Mouse (Mus musculus) liver, postnatal 0 days (tissue): ENCODE measurements around the gene Amer3. TPM values are rescaled to one million over a fixed set of nuclear protein-coding genes. Genes with fewer than 3 reads are reported as not detected.
"Not testable (repeated sequence)": the region's sequence is repeated elsewhere in the genome, so short reads cannot be mapped to it uniquely, and the experiment has no call there.

Experiments used
- ATAC-seq: fragments of 200-750 bp; cut with Nextera tagmentation; 2 replicates; pipeline ENCODE4 v1.8.0; 2017; ENCODE audit warnings: mild to moderate bottlenecking, moderate library complexity
- DNase-seq: peaks from one replicate; pipeline ENCODE4 v3.0.0-alpha.2; 2016
- H3K27ac ChIP-seq: fragments of 300-500 bp; sonication (generic); 2 replicates; pipeline ENCODE4 v1.5.1; 2014; ENCODE audit warnings: antibody characterized with exemption, moderate library complexity, mild to moderate bottlenecking, low read depth
- H3K27me3 ChIP-seq: fragments of 300-500 bp; sonication (generic); 2 replicates; pipeline ENCODE4 v1.6.1; 2014; ENCODE audit warnings: low read length, control low read depth, mixed read lengths; ENCODE audit not compliant: insufficient read depth
- H3K36me3 ChIP-seq: fragments of 300-500 bp; sonication (generic); replicated peaks from 2 replicates; pipeline ENCODE4 v1.6.1; 2014; ENCODE audit warnings: mild to moderate bottlenecking, control low read depth, low read length, moderate library complexity, mixed read lengths; ENCODE audit not compliant: insufficient read depth
- H3K4me1 ChIP-seq: fragments of 300-500 bp; sonication (generic); 2 replicates; pipeline ENCODE4 v1.6.1; 2014; ENCODE audit warnings: antibody characterized with exemption, mild to moderate bottlenecking, control low read depth; ENCODE audit not compliant: insufficient read depth
- H3K4me2 ChIP-seq: fragments of 300-500 bp; sonication (generic); 2 replicates; pipeline ENCODE4 v1.6.1; 2014; ENCODE audit warnings: low read depth, mild to moderate bottlenecking, low read length, moderate library complexity, mixed read lengths
- H3K4me3 ChIP-seq: fragments of 300-500 bp; sonication (generic); 2 replicates; pipeline ENCODE4 v1.5.1; 2014; ENCODE audit warnings: low read depth, low read length
- H3K9ac ChIP-seq: fragments of 300-500 bp; sonication (generic); replicated peaks from 2 replicates; pipeline ENCODE4 v1.6.1; 2014; ENCODE audit warnings: mild to moderate bottlenecking, moderate library complexity
- H3K9me3 ChIP-seq: fragments of 300-500 bp; sonication (generic); 2 replicates; pipeline ENCODE4 v1.6.1; 2016; ENCODE audit warnings: mild to moderate bottlenecking, control low read depth, low read length, mixed read lengths
- CTCF ChIP-seq: sonication (generic); IDR thresholded peaks from 2 replicates; pipeline ENCODE4 v1.5.1; 2016; ENCODE audit warnings: antibody characterized with exemption, low read depth
- EP300 ChIP-seq: IDR thresholded peaks from 2 replicates; pipeline ENCODE4 v1.6.1; 2016; ENCODE audit warnings: antibody characterized with exemption, low read depth, mild to moderate bottlenecking
- WGBS: fragments of 180-500 bp; shearing (Covaris S2); extraction: QIAGEN DNeasy Blood & Tissue Kit; methylation state at CpG from one replicate; pipeline ENCODE4 v1.1.7; 2014; ENCODE audit not compliant: insufficient replicate concordance; 5-methylcytosine and 5-hydroxymethylcytosine counted together
- polyA plus RNA-seq: library from polyadenylated mRNA; unstranded; fragments of >200 nt; fragmentation: Nextera tagmentation; extraction: Ambion mirVana; gene quantifications from 2 replicates; pipeline ENCODE4 v1.2.1, GENCODE M21; 2015

The Amer3 gene
- not detected in 2 replicates for polyA plus RNA-seq

GRCm38 (mm10) chr1:34578851-34579781 is at the start of gene Amer3:
Gene Amer3 (plus strand): TSS chr1:34579657.
- no peaks in the 10 kb centered on the region for H3K9me3 ChIP-seq
- ATAC-seq = peak; percentile 40; the same call in 1 of the 2 replicates
- H3K4me1 ChIP-seq = peaks cover 9% of the 10 kb centered on the region
- WGBS = 0% methylated on average over 45 of the region's 53 CpGs
- no peak within 1 kb of the TSS for H3K9ac ChIP-seq
- peak; percentile 80 for DNase-seq
- peak within 1 kb of the TSS; percentile 27; the same call in 1 of the 2 replicates for H3K4me3 ChIP-seq
- H3K4me2 ChIP-seq = peak within 1 kb of the TSS; percentile 60
- no peak for TF ChIP-seq EP300
- TF ChIP-seq CTCF = no peak
- peaks cover 16% of the 10 kb centered on the region for H3K27me3 ChIP-seq
- H3K27ac ChIP-seq = no peak within 1 kb of the TSS
- H3K36me3 ChIP-seq = no peaks in the 10 kb centered on the region

DNA sequence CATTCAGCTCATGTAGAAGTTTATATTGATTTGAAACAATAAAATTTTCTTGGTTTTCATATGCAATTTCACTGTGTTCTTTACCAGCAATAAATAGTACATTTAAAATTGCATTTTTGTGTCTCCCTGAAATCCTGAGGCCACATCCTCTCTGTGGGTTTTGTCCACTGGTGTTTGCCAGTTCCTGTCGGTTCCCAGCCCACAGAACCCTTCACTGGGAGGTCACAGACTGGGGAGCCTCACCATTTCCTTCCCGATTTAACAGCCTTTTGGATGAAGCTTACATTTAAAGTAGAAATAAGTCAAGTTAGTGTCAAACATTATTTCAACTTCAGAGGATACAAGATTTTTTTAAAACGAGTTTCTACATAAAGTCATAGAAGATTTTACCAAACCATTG is 44.9 kb upstream of the Amer3 start:
- H3K36me3 ChIP-seq, H3K4me3 ChIP-seq, H3K4me1 ChIP-seq, DNase-seq, H3K4me2 ChIP-seq, H3K9ac ChIP-seq, H3K27ac ChIP-seq, H3K9me3 ChIP-seq, ATAC-seq: not testable (repeated sequence)
- peaks cover 23% of the 10 kb centered on the region for H3K27me3 ChIP-seq
- WGBS = 11% methylated on average over 3 of the region's 3 CpGs

DNA sequence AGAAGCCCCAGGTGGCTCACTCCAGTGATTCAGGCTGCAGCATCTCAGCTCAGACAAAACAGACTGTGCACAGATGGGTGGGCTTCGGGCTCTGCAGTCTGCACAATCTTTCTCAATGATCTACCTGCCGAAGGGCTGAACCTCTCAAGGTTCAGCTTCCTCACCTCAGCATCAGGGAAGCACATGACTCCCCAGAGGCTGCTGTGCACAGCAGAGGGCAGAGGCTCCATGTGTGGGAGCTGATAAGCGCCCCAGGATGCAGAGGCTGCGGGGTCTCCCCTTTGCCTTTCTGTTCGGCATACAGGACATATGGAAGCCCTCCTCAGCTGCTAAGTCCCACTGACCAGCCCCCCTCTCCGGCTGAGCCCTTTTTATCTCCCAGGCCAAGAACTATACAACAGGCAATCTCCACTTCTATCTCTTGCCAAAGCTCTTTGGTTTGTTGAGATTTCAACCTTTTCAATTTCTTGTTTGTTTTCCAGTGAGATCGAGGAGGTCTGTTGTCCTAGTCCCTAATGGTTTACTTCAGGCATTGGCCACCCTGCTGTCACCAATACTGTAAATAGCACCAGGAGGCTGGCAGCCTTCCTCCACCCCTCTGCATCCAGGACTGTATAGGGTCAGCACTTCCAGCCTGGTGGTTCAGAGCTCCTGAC is 44.3 kb upstream of the Amer3 start, which contains the start of gene Cfc1:
Gene Cfc1, plus strand, starts transcription at position 606 of the 656 bp plus-strand sequence.
- H3K27ac ChIP-seq, DNase-seq, H3K4me2 ChIP-seq, H3K4me3 ChIP-seq, ATAC-seq, H3K9ac ChIP-seq, H3K36me3 ChIP-seq, H3K4me1 ChIP-seq, H3K9me3 ChIP-seq: not testable (repeated sequence)
- H3K27me3 ChIP-seq = peaks cover 23% of the 10 kb centered on the region
- 12% methylated on average over 7 of the region's 7 CpGs for WGBS

DNA sequence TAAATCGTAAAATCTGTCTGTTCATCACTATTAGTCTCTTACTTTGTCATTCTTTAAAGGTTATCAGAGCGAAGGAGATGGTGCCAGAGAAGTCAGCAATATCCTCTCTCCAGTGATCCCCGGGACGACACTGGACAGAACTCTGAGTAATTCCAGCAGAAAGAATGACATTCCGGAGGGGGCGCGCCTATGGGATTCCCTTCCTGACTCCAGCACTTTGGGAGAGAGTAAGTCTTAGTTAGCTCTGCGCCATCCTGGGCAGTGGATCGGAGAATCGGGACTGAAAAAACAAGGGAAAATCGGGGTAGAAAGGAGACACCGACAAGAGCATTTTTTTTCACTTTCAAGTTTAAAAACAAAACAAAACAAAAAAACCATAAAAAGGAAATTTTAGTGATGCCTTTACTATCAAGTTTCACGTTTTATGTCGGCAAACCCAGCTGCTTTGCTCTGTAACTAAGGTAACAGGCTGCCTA is 43.1 kb upstream of the Amer3 start:
- 6% methylated on average over 14 of the region's 14 CpGs for WGBS
- Histone ChIP-seq H3K9me3 (no peaks in the 10 kb centered on the region), H3K27ac (no peak overlapping the region), H3K27me3 (peaks cover 23% of the 10 kb centered on the region), H3K36me3 (no peaks in the 10 kb centered on the region), H3K4me2 (no peak overlapping the region), H3K4me3 (no peak overlapping the region), H3K4me1 (peaks cover 2% of the 10 kb centered on the region; the same call in 1 of the 2 replicates), H3K9ac (no peak overlapping the region)
- DNase-seq = no peak
- TF ChIP-seq CTCF (no peak), EP300 (no peak)
- ATAC-seq = no peak

- no peak for TF ChIP-seq CTCF
- no peak for TF ChIP-seq EP300
- no peak for ATAC-seq
- H3K9me3 ChIP-seq = no peaks in the 10 kb centered on the region
- no peak overlapping the region for H3K27ac ChIP-seq
- H3K4me1 ChIP-seq = peaks cover 2% of the 10 kb centered on the region; the same call in 1 of the 2 replicates
- no peaks in the 10 kb centered on the region for H3K36me3 ChIP-seq
- H3K4me2 ChIP-seq = no peak overlapping the region
- DNase-seq = no peak
- peaks cover 23% of the 10 kb centered on the region for H3K27me3 ChIP-seq
- 15% methylated on average over 16 of the region's 16 CpGs for WGBS
- H3K9ac ChIP-seq = no peak overlapping the region
- H3K4me3 ChIP-seq = no peak overlapping the region
Observed at GRCm38 (mm10) chr1:34536767-34537485, 42.5 kb upstream of the Amer3 start.

DNA sequence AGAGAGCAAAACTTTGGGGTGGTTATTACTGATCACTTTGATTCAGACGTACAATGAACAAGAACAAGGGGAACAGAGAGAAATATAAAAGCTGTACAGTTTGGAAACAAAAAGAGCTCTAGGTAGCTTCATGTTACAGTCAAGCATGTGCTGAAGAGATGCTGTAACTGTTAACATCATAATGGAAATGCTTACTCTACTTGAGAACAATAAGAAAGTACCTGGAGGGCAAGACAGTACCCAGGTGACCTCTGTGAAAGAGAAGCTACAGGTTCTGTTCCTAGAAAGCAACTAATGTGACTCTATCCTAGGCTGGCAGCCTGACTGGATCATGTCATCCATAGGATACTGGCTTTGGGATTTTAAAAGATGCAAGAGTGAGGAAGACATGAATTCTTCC is 32.4 kb upstream of the Amer3 start:
- H3K27me3 ChIP-seq = no peaks in the 10 kb centered on the region
- H3K4me2 ChIP-seq = no peak overlapping the region
- TF ChIP-seq CTCF = no peak
- TF ChIP-seq EP300 = no peak
- DNase-seq (no peak), ATAC-seq (no peak)
- no peak overlapping the region for H3K9ac ChIP-seq
- H3K4me3 ChIP-seq = no peak overlapping the region
- H3K36me3 ChIP-seq = no peaks in the 10 kb centered on the region
- no peak overlapping the region for H3K27ac ChIP-seq
- 76% methylated on average over 1 of the region's 1 CpGs for WGBS
- no peaks in the 10 kb centered on the region for H3K4me1 ChIP-seq
- H3K9me3 ChIP-seq = 0 out of 2 replicates have a peak, but pooled peaks cover 5% of the 10 kb centered on the region
